Mouse (Mus musculus) olfactory bulb, adult 2 months (tissue): ENCODE measurements around the gene Btnl1.

Experiments used
- CTCF ChIP-seq: fragments of 200-500 bp; IDR thresholded peaks from 2 replicates; pipeline ENCODE4 v1.5.1; 2012; ENCODE audit warnings: low read depth, mild to moderate bottlenecking, low read length, moderate library complexity; ENCODE audit not compliant: insufficient read depth
- POLR2A ChIP-seq: fragments of 200-500 bp; IDR thresholded peaks from 2 replicates; pipeline ENCODE4 v1.6.1; 2012; ENCODE audit warnings: mild to moderate bottlenecking, low read depth, low read length, moderate library complexity; ENCODE audit not compliant: insufficient read depth

DNA sequence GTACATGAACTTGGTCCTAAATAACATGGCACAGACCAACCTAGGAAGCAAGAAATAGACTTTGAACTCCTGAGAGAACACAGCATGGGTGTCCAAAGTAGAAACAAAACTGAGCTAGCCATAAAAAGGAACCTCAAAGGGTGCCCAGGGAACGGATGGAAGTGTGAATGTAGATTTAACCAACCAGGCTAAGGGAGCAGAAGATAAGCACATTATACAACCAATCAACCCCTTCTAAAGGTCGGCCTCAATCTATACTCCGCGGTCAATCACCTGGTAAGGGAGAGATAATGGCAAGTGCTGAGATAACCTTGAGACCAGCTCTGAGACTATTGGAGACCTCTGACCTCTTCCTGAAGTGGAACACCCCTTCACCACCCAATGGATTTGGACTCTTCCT is 6.4 kb upstream of the Btnl1 start:
- TF ChIP-seq CTCF (no peak), POLR2A (no peak)
